Mouse (Mus musculus) heart, embryonic 15.5 days (tissue): ENCODE data around the gene Vps13c. TPM values are rescaled to one million over a fixed set of nuclear protein-coding genes. Genes with fewer than 3 reads are reported as not detected.

ENCODE experiments used
- ATAC-seq: fragments of 200-750 bp; cut with Nextera tagmentation; replicated peaks from 2 replicates; pipeline ENCODE4 v1.8.0; 2017; ENCODE audit warnings: low read depth, moderate TSS enrichment; ENCODE audit not compliant: insufficient number of reproducible peaks, insufficient read depth, low FRiP score
- H3K27ac ChIP-seq: fragments of 300-500 bp; sonication (generic); 2 replicates; pipeline ENCODE4 v1.5.1; 2015; ENCODE audit warnings: mild to moderate bottlenecking, inconsistent platforms
- H3K27me3 ChIP-seq: fragments of 300-500 bp; sonication (generic); 2 replicates; pipeline ENCODE4 v1.6.1; 2015; ENCODE audit warnings: inconsistent platforms
- H3K36me3 ChIP-seq: fragments of 300-500 bp; sonication (generic); 2 replicates; pipeline ENCODE4 v1.6.1; 2015; ENCODE audit warnings: mild to moderate bottlenecking, inconsistent platforms
- H3K4me1 ChIP-seq: fragments of 300-500 bp; sonication (generic); replicated peaks from 2 replicates; pipeline ENCODE4 v1.6.1; 2015; ENCODE audit warnings: inconsistent platforms
- H3K4me2 ChIP-seq: fragments of 300-500 bp; sonication (generic); 2 replicates; pipeline ENCODE4 v1.6.1; 2015; ENCODE audit warnings: inconsistent platforms, mild to moderate bottlenecking, moderate library complexity
- H3K4me3 ChIP-seq: fragments of 300-500 bp; sonication (generic); 2 replicates; pipeline ENCODE4 v1.5.1; 2015; ENCODE audit warnings: mild to moderate bottlenecking, inconsistent platforms
- H3K9ac ChIP-seq: fragments of 300-500 bp; sonication (generic); 2 replicates; pipeline ENCODE4 v1.6.1; 2015; ENCODE audit warnings: mild to moderate bottlenecking, inconsistent platforms
- H3K9me3 ChIP-seq: fragments of 300-500 bp; sonication (generic); replicated peaks from 2 replicates; pipeline ENCODE4 v1.6.1; 2016; ENCODE audit warnings: inconsistent platforms
- WGBS: fragments of 180-500 bp; shearing (Covaris S2); methylation state at CpG from one replicate; pipeline ENCODE4 v1.1.7; 2015; ENCODE audit warnings: mixed read lengths; 5-methylcytosine and 5-hydroxymethylcytosine counted together
- polyA plus RNA-seq: library from polyadenylated mRNA; unstranded; fragments of >200 nt; fragmentation: Nextera tagmentation; extraction: Ambion mirVana; gene quantifications from 2 replicates; pipeline ENCODE4 v1.2.1, GENCODE M21; 2015

Gene Vps13c
- polyA plus RNA-seq, 1 experiment from 2014 or later: 4.7 TPM

DNA sequence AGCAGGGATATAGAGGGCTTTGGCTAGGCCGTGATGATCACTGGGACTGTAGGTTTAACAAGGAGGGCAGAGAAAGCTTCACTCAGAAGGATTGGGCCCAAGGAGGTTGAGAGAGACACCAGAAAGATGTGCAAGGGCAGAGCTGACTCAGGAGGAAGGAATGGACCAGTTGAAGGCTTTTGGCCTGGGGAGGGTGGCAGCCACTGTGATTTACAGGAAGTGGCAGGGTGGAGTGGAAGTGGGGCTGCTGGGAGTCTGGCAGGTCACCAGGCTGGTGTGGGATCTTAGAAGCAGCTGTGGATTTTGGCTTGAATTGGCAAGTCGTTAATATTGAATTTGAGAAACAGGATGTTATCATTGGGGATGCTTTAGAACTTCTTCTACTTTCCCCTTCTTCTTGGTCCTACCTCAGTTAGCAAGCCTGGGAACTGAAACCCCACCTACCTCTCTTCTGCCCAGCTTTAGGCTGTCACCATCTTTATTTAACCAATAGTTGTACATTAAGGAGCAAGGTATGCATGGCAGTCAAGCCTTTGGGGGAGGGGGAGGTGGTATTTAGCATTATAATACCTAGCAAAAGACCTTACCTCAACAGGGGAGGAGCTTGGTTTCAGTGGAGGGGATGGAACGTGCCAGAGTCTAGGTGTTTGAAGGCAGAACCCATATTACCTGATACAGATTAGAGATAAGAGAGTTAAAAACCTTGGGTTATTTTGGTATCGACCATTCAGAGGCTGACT is 47.0 kb downstream of the Vps13c start:
- Histone ChIP-seq H3K27ac (no peak overlapping the region), H3K9ac (no peak overlapping the region), H3K4me3 (no peak overlapping the region), H3K36me3 (peaks cover 21% of the 10 kb centered on the region), H3K4me1 (peaks cover 3% of the 10 kb centered on the region; the same call in 1 of the 2 replicates), H3K4me2 (no peak overlapping the region), H3K27me3 (no peaks in the 10 kb centered on the region), H3K9me3 (no peaks in the 10 kb centered on the region)
- 73% methylated on average over 4 of the region's 4 CpGs for WGBS
- ATAC-seq: no peak

DNA sequence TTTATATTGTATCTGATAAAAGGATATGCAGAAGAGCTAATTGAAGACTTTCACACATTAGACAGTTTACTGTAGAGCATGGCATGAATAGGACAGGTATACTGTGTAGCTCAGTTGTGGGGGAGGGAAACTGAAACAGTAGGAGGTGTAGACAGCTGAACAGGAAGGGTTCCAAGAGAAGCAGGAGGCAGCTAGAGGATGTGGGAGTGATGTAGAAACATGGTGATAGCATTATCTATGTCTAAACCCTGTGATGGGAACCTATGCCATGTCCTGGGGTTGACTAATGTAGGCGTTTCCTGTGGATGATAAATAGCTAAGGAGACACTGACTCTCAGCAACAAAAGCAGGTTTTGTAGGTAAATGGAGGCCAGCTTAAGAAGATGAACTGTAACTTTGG is 53.3 kb downstream of the Vps13c start:
- Histone ChIP-seq H3K9ac (no peak overlapping the region), H3K27me3 (no peaks in the 10 kb centered on the region), H3K4me2 (no peak overlapping the region), H3K9me3 (no peaks in the 10 kb centered on the region), H3K4me1 (no peaks in the 10 kb centered on the region), H3K36me3 (peaks cover 20% of the 10 kb centered on the region; the same call in 1 of the 2 replicates), H3K27ac (no peak overlapping the region), H3K4me3 (no peak overlapping the region)
- no peak for ATAC-seq
- 56% methylated on average over 1 of the region's 1 CpGs for WGBS

DNA sequence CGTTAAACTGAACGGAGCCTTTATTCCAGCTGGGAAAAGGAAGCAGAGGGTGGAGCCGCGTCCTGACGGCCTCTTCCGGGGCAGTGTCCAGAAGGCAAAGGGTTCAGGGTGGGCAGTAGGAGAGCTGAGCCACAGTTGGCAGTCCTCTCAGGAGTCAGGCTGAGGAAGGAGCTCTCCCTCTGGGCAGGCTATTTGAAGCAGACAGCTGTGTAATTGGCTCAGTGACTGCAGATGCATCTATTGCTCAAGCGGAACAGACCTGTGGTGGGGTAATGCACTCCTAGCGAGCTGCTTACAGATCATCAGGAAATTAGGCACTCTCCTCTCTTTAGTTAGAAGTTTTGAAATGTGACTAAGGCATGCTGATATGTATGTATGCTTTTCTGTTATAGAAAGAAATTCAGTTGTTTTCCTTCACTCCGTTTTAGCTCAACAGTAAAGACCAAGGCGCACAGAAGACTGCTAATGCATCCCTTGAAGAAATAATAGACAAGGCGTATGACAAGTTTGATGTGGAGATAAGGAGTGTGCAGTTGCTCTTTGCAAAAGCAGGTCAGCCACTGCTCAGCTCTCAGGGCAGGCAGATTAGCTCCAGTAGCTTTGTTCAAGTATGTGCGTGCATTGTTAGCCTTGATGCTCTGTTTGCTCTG is 56.6 kb downstream of the Vps13c start:
- Histone ChIP-seq H3K27ac (no peak overlapping the region), H3K9ac (no peak overlapping the region), H3K4me2 (no peak overlapping the region), H3K4me3 (no peak overlapping the region), H3K9me3 (no peaks in the 10 kb centered on the region), H3K36me3 (peaks cover 30% of the 10 kb centered on the region; the same call in 1 of the 2 replicates), H3K4me1 (no peaks in the 10 kb centered on the region), H3K27me3 (no peaks in the 10 kb centered on the region)
- no peak for ATAC-seq
- 80% methylated on average over 12 of the region's 12 CpGs for WGBS

DNA sequence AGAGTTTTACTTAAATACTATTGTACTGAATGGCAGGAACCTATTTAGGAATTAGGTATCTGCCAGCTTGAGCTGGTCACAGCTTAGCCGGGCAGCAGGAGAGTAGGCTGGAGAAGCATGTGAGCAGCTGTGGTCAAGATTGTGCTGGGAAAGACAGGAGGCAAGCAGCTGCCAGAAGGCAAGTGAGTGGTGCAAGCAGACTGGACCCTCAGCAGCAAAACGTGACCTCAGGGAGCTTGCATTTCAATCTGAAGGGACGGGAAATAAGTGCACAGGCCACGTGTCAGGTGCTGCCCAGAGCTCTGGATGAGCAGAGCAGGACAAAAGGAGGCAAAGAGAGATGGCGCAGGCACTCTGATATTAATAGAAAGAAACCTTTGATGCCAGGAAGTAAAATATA is 60.2 kb downstream of the Vps13c start:
- no peaks in the 10 kb centered on the region for H3K9me3 ChIP-seq
- WGBS: 66% methylated on average over 5 of the region's 5 CpGs
- no peaks in the 10 kb centered on the region for H3K27me3 ChIP-seq
- H3K4me2 ChIP-seq: no peak overlapping the region
- H3K4me1 ChIP-seq: peaks cover 4% of the 10 kb centered on the region; the same call in 1 of the 2 replicates
- peaks cover 26% of the 10 kb centered on the region; the same call in 1 of the 2 replicates for H3K36me3 ChIP-seq
- ATAC-seq: no peak
- no peak overlapping the region for H3K9ac ChIP-seq
- no peak overlapping the region for H3K4me3 ChIP-seq
- H3K27ac ChIP-seq: no peak overlapping the region

DNA sequence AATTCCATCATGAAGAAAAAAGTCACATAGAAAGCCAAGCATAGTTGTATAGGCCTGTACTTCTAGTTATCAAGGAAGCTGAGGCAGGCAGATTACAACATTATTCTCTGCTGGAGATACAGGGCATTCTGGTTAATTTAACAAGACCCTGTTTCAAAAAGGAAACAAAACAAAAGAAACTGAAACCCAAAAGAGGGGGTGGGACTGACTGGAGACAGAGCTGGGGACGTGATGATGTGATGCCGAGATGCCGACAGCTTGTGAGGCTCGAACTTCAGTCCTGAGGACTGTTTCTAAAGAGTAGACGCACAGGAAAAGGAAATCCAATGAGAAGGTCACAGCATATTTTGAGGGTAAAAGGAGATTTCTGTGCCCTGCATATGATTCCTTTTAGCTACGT is 64.2 kb downstream of the Vps13c start:
- 65% methylated on average over 6 of the region's 6 CpGs for WGBS
- Histone ChIP-seq H3K27ac (no peak overlapping the region), H3K36me3 (peaks cover 38% of the 10 kb centered on the region), H3K4me3 (no peak overlapping the region), H3K4me2 (no peak overlapping the region), H3K4me1 (peaks cover 4% of the 10 kb centered on the region; the same call in 1 of the 2 replicates), H3K9me3 (no peaks in the 10 kb centered on the region), H3K9ac (no peak overlapping the region), H3K27me3 (no peaks in the 10 kb centered on the region)
- no peak for ATAC-seq

DNA sequence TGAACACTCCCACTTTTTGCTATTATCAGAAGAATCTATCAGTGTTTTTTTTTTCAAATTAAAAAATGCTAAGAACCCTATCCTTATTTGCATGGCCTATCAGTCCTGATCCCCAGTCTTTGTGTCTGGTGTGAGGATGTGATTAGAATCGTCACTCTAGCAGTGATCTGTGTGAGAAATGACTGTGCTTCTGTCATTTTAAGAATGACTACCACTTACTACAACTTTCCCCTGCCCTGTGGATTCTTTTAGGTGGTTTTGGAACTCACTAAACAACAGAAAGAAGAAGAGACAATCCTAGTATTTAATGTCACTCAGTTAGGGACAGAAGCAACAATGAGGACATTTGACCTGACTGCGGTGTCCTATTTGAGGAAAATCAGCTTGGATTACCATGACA is 65.3 kb downstream of the Vps13c start:
- Histone ChIP-seq H3K4me3 (no peak overlapping the region), H3K9me3 (no peaks in the 10 kb centered on the region), H3K36me3 (peaks cover 49% of the 10 kb centered on the region), H3K4me1 (peaks cover 4% of the 10 kb centered on the region; the same call in 1 of the 2 replicates), H3K27me3 (no peaks in the 10 kb centered on the region), H3K9ac (no peak overlapping the region), H3K27ac (no peak overlapping the region), H3K4me2 (no peak overlapping the region)
- no peak for ATAC-seq
- 84% methylated on average over 2 of the region's 2 CpGs for WGBS

DNA sequence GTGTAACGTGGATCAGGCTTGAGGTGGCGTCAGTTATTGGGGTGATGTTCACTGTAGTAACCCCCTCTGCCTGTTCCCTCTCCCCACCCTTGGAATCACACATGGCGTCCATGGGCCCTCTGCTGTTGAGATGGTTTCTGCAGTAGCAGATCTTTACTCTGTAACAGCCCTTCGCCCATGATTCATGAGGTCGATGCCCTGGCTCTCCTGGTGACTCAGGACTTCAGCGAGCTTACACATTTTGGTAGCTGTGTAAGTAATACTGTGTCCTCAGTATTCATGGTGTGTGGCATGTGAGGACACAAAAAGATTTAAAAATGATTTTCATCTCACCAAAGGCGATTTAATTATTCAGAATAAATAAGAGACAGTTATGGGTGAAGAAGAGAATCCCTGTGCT is 74.5 kb downstream of the Vps13c start:
- Histone ChIP-seq H3K9me3 (no peaks in the 10 kb centered on the region), H3K4me2 (no peak overlapping the region), H3K9ac (no peak overlapping the region), H3K36me3 (peaks cover 46% of the 10 kb centered on the region), H3K4me3 (no peak overlapping the region), H3K27me3 (no peaks in the 10 kb centered on the region), H3K27ac (no peak overlapping the region), H3K4me1 (no peaks in the 10 kb centered on the region)
- 82% methylated on average over 7 of the region's 7 CpGs for WGBS
- ATAC-seq: no peak

DNA sequence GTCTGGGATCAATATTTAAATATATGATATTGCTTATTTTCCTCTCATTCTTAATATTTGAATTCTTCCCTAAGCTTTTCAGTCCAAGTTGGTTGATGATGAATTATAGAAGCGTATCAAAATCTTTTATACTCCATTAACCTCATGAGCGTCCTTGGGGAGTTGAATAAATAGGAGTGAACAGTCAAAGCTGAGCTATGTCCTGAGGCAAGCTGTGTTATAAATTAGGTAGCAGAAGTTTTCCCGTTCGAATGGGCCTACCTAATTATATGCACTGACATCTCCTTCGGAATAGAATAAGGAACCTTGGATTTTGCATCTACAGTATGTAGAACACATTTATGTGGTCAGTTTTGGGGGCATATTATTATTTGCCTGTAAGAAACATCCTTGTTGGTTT is 82.2 kb downstream of the Vps13c start:
- Histone ChIP-seq H3K36me3 (peaks cover 7% of the 10 kb centered on the region), H3K4me3 (no peak overlapping the region), H3K27ac (no peak overlapping the region), H3K4me1 (no peaks in the 10 kb centered on the region), H3K4me2 (no peak overlapping the region), H3K9me3 (no peaks in the 10 kb centered on the region), H3K27me3 (no peaks in the 10 kb centered on the region), H3K9ac (no peak overlapping the region)
- WGBS: 89% methylated on average over 5 of the region's 5 CpGs
- ATAC-seq: no peak

DNA sequence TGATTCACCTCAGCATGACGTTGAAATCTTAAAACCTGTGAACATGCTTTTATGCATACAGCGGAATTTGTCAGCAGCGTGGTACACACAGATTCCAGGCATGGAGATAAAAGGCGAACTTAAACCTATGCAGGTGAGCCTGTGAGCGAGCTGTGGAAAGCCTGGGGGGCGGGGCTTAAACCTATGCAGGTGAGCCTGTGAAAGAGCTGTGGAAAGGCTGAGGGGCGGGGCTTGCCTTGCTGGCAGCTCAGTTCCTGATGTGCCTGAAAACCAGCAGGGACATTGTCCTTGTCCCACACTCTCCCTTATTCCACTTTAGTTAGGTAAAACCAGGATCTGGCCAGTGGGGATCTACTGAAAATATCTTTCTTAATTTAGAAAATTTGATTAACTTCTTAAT is 90.4 kb downstream of the Vps13c start:
- Histone ChIP-seq H3K27me3 (no peaks in the 10 kb centered on the region), H3K27ac (no peak overlapping the region), H3K4me3 (no peak overlapping the region), H3K36me3 (peaks cover 42% of the 10 kb centered on the region), H3K4me2 (no peak overlapping the region), H3K4me1 (no peaks in the 10 kb centered on the region), H3K9ac (no peak overlapping the region), H3K9me3 (no peaks in the 10 kb centered on the region)
- 81% methylated on average over 7 of the region's 7 CpGs for WGBS
- ATAC-seq: no peak

DNA sequence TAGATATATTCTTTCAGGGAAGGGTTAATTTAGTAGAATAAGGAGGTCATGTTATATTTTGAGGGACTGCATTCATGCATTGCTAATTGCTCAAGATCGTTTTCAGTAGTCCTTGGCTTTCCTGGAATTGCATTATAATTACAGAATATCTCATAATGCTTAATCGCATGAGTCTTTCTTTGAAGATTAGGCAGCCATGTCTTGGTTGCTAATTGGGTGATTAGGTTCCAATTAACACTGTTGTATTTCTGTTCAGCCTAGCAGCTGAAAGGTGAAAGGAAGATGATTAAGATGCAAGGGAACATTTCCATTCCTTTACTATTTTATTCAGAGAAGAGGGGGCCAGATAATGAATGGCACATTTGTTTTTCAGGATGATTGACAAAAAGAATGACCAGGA is 97.1 kb downstream of the Vps13c start:
- H3K9ac ChIP-seq: no peak overlapping the region
- H3K4me2 ChIP-seq: no peak overlapping the region
- ATAC-seq: no peak
- no peaks in the 10 kb centered on the region for H3K27me3 ChIP-seq
- H3K36me3 ChIP-seq: peaks cover 25% of the 10 kb centered on the region
- no peak overlapping the region for H3K27ac ChIP-seq
- H3K4me3 ChIP-seq: no peak overlapping the region
- H3K9me3 ChIP-seq: no peaks in the 10 kb centered on the region
- 85% methylated on average over 2 of the region's 2 CpGs for WGBS
- no peaks in the 10 kb centered on the region for H3K4me1 ChIP-seq

DNA sequence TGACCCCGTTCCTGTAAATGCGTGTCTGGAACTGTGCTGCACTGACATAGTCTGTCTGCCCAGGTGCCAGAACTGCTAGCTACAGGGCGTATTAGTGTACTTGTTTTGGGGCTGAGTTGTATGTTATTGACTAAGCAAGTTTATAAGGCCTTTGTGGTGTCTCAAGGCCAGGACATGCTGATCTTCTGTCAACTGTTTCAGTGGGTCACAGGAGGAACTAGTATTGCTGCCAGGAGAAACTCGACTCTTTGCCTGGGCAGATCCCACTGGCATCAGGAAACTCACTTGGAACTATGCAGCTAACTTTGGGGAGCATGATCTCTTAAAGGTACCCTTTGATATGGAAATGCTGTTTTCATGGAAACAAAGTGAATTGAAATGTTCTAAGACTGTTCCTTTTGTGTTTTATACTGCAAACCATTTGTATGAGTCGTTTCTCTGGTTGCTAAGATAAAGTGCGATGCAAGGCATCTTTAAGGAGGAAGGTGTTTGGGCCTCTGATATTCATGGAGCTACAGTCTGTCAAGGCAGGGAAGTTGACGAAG is 115.3 kb downstream of the Vps13c start:
- no peak overlapping the region for H3K27ac ChIP-seq
- no peak overlapping the region for H3K4me3 ChIP-seq
- H3K9me3 ChIP-seq: no peaks in the 10 kb centered on the region
- no peak for ATAC-seq
- H3K4me1 ChIP-seq: no peaks in the 10 kb centered on the region
- H3K27me3 ChIP-seq: no peaks in the 10 kb centered on the region
- peaks cover 33% of the 10 kb centered on the region for H3K36me3 ChIP-seq
- no peak overlapping the region for H3K4me2 ChIP-seq
- no peak overlapping the region for H3K9ac ChIP-seq
- 85% methylated on average over 7 of the region's 7 CpGs for WGBS
